Comparison of ENCODE assay signal across 8 mouse cellular contexts in genomic region chr2:69275875-69276274, GRCm38 (mm10).
DNase-seq lines count a peak whose midpoint lies in the region; ATAC-seq and TF ChIP-seq lines count a peak whose summit lies in the region.

No protein-coding gene starts in this region.

- peak; percentile 51 for TF ChIP-seq CTCF in forebrain, postnatal 0 days (IDR thresholded peaks at IDR 0.05; ENCODE audit: low read depth)

- no peak overlapping the region for H3K9ac ChIP-seq in forebrain, postnatal 0 days
- H3K9ac ChIP-seq in forebrain, embryonic 11.5 days (ENCODE audit: low read length) = no peak overlapping the region
- H3K9ac ChIP-seq in neural tube, embryonic 11.5 days (ENCODE audit: low read length) = no peak overlapping the region
- H3K9ac ChIP-seq in neural tube, embryonic 15.5 days (replicated peaks) = no peak overlapping the region
- no peak overlapping the region for H3K9ac ChIP-seq in stomach, embryonic 14.5 days (replicated peaks; ENCODE audit: low read depth, low read length)

- H3K36me3 ChIP-seq in forebrain, postnatal 0 days (ENCODE audit: insufficient read depth) = no peaks in the 10 kb centered on the region
- H3K36me3 ChIP-seq in forebrain, embryonic 11.5 days (ENCODE audit: control insufficient read depth, insufficient read depth, low read length) = no peaks in the 10 kb centered on the region
- H3K36me3 ChIP-seq in neural tube, embryonic 11.5 days (ENCODE audit: control insufficient read depth, insufficient read depth, low read length) = no peaks in the 10 kb centered on the region
- H3K36me3 ChIP-seq in neural tube, embryonic 15.5 days = no peaks in the 10 kb centered on the region
- H3K36me3 ChIP-seq in stomach, embryonic 14.5 days (ENCODE audit: control insufficient read depth, insufficient read depth, low read length) = no peaks in the 10 kb centered on the region

- H3K4me2 ChIP-seq in forebrain, postnatal 0 days (ENCODE audit: low read depth) = no peak overlapping the region
- no peak overlapping the region for H3K4me2 ChIP-seq in forebrain, embryonic 11.5 days (ENCODE audit: low read depth, low read length, severe bottlenecking)
- no peak overlapping the region for H3K4me2 ChIP-seq in neural tube, embryonic 11.5 days (ENCODE audit: low read depth)
- H3K4me2 ChIP-seq in neural tube, embryonic 15.5 days = no peak overlapping the region
- H3K4me2 ChIP-seq in stomach, embryonic 14.5 days (replicated peaks; ENCODE audit: low read depth, low read length) = no peak overlapping the region

- no peaks in the 10 kb centered on the region for H3K9me3 ChIP-seq in forebrain, postnatal 0 days (ENCODE audit: low read length)
- H3K9me3 ChIP-seq in forebrain, embryonic 11.5 days (ENCODE audit: control insufficient read depth, low read length) = no peaks in the 10 kb centered on the region
- H3K9me3 ChIP-seq in neural tube, embryonic 11.5 days (ENCODE audit: control insufficient read depth, low read length) = no peaks in the 10 kb centered on the region
- no peaks in the 10 kb centered on the region for H3K9me3 ChIP-seq in neural tube, embryonic 15.5 days (replicated peaks)
- H3K9me3 ChIP-seq in stomach, embryonic 14.5 days (ENCODE audit: control insufficient read depth, low read depth, low read length) = no peaks in the 10 kb centered on the region

- H3K4me3 ChIP-seq in forebrain, postnatal 0 days (ENCODE audit: low read depth, low read length) = no peak overlapping the region
- H3K4me3 ChIP-seq in forebrain, embryonic 11.5 days (ENCODE audit: low read depth, low read length) = no peak overlapping the region
- H3K4me3 ChIP-seq in neural tube, embryonic 11.5 days (ENCODE audit: low read depth, low read length) = no peak overlapping the region
- H3K4me3 ChIP-seq in neural tube, embryonic 15.5 days (replicated peaks) = no peak overlapping the region
- H3K4me3 ChIP-seq in stomach, embryonic 14.5 days (ENCODE audit: low read depth, low read length) = no peak overlapping the region

- H3K27me3 ChIP-seq in forebrain, postnatal 0 days (ENCODE audit: insufficient read depth, low read length) = no peaks in the 10 kb centered on the region
- H3K27me3 ChIP-seq in forebrain, embryonic 11.5 days (ENCODE audit: control insufficient read depth, insufficient read depth, low read length) = no peaks in the 10 kb centered on the region
- no peaks in the 10 kb centered on the region for H3K27me3 ChIP-seq in neural tube, embryonic 11.5 days (ENCODE audit: control insufficient read depth, insufficient read depth, low read length)
- no peaks in the 10 kb centered on the region for H3K27me3 ChIP-seq in neural tube, embryonic 15.5 days (replicated peaks)
- H3K27me3 ChIP-seq in stomach, embryonic 14.5 days (ENCODE audit: control insufficient read depth, insufficient read depth, low read length) = no peaks in the 10 kb centered on the region

- 5% methylated on average over 1 of the region's 1 CpGs for WGBS in forebrain, postnatal 0 days
- 14% methylated on average over 1 of the region's 1 CpGs for WGBS in forebrain, embryonic 11.5 days
- WGBS in neural tube, embryonic 11.5 days = 6% methylated on average over 1 of the region's 1 CpGs
- 4% methylated on average over 1 of the region's 1 CpGs for WGBS in neural tube, embryonic 15.5 days
- 8% methylated on average over 1 of the region's 1 CpGs for WGBS in stomach, embryonic 14.5 days

- peak; percentile 3 for DNase-seq in forebrain, postnatal 0 days
- no peak for DNase-seq in forebrain, embryonic 11.5 days (ENCODE audit: low spot score)
- peak; percentile 17 for DNase-seq in neural tube, embryonic 11.5 days (ENCODE audit: low spot score)
- peak; percentile 3 for DNase-seq in induced T-regulatory cell, adult 2 months (ENCODE audit: low read depth)
- DNase-seq in right cerebral cortex, adult 2 months (ENCODE audit: low spot score in 2 of 2) = no peak
- DNase-seq in ovary, adult 18-20 months (ENCODE audit: low spot score) = no peak

- no peak; the same call in 1 of the 2 replicates for ATAC-seq in forebrain, postnatal 0 days
- ATAC-seq in forebrain, embryonic 11.5 days (replicated peaks; ENCODE audit: low FRiP score) = no peak
- peak; percentile 75; the same call in 1 of the 2 replicates for ATAC-seq in neural tube, embryonic 11.5 days (ENCODE audit: insufficient read depth, low FRiP score, low TSS enrichment)
- no peak for ATAC-seq in neural tube, embryonic 15.5 days (ENCODE audit: low FRiP score)
- ATAC-seq in stomach, embryonic 14.5 days (ENCODE audit: insufficient number of reproducible peaks, insufficient read depth, low FRiP score, low read depth) = peak; percentile 71; the same call in 1 of the 2 replicates

- H3K4me1 ChIP-seq in forebrain, postnatal 0 days (ENCODE audit: insufficient read depth) = no peaks in the 10 kb centered on the region
- H3K4me1 ChIP-seq in forebrain, embryonic 11.5 days (replicated peaks; ENCODE audit: control insufficient read depth, insufficient read depth, low read length) = no peaks in the 10 kb centered on the region
- no peaks in the 10 kb centered on the region for H3K4me1 ChIP-seq in neural tube, embryonic 11.5 days (ENCODE audit: control insufficient read depth, insufficient read depth, low read length)
- H3K4me1 ChIP-seq in neural tube, embryonic 15.5 days = no peaks in the 10 kb centered on the region
- no peaks in the 10 kb centered on the region for H3K4me1 ChIP-seq in stomach, embryonic 14.5 days (ENCODE audit: control insufficient read depth, insufficient read depth, low read length)

- H3K27ac ChIP-seq in forebrain, postnatal 0 days (ENCODE audit: low read depth, low read length) = no peak overlapping the region
- no peak overlapping the region for H3K27ac ChIP-seq in forebrain, embryonic 11.5 days (ENCODE audit: low read depth, low read length)
- no peak overlapping the region for H3K27ac ChIP-seq in neural tube, embryonic 11.5 days (ENCODE audit: low read depth, low read length)
- H3K27ac ChIP-seq in neural tube, embryonic 15.5 days (replicated peaks) = no peak overlapping the region
- H3K27ac ChIP-seq in stomach, embryonic 14.5 days (ENCODE audit: low read length) = no peak overlapping the region

Comparison
In these comparisons a context has a peak if more than half of its experiments do, and no peak if none do; other contexts are left out.
1. ATAC-seq: peak in neural tube, embryonic 11.5 days (single experiment) and stomach, embryonic 14.5 days (single experiment); none in forebrain, postnatal 0 days (single experiment), forebrain, embryonic 11.5 days (single experiment) and neural tube, embryonic 15.5 days (single experiment).
2. DNase-seq: peak in forebrain, postnatal 0 days (single experiment), neural tube, embryonic 11.5 days (single experiment) and induced T-regulatory cell, adult 2 months (single experiment); none in forebrain, embryonic 11.5 days (single experiment), right cerebral cortex, adult 2 months (0 of 2) and ovary, adult 18-20 months (single experiment).